Mouse (Mus musculus) spleen, adult 2 months (tissue): ENCODE results near the gene Ptpre.

Experiments
- CTCF ChIP-seq: fragments of 200-500 bp; IDR thresholded peaks from 2 replicates; pipeline ENCODE4 v1.5.1; 2011; ENCODE audit warnings: mild to moderate bottlenecking, inconsistent platforms; ENCODE audit not compliant: insufficient read depth, insufficient read length, insufficient replicate concordance; ENCODE audit errors: extremely low read depth
- POLR2A ChIP-seq: fragments of 200-500 bp; IDR thresholded peaks from 2 replicates; pipeline ENCODE4 v1.6.1; 2011; ENCODE audit warnings: low read depth, low read length, inconsistent platforms

DNA sequence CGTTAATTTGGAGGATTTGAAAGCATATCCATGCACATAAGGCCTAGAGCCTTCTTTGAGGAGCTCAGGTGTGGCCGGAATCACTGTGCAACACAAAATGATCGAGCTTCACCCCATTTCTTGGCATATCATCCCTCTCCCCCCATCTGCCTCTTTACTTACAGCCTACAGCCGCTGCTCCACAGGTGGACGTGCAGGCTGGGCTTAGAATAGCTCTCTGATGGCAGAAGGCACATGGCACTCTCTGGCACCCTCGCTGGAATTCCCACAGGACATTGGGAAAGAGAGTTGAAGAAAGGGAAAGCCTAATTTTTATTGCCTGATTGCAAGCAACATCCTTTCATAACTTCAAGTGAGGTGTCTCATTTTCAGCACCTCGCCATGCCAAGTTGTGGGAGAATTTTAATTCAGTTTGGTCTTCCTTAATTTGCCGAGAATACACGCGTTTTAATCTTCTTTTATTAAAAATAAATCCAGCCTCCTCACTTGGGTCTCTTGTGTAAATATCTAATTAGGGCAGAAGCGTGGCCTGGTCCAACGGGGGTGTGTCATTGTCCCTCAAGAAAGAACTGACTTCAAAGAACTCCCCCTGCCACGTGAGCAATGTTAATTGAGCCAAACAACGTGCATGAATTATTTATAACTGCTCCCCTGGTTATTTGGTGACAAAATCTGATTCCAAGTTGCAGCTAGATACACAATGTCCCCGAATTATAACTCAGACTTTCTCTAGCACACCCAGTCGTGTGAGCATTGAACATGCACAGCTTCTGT lies 97.8 kb downstream of the Ptpre start:
- TF ChIP-seq CTCF (no peak), POLR2A (no peak)
